Mouse (Mus musculus) kidney, adult 2 months (tissue): ENCODE results near the gene Gm3409.

Experiments used
- CTCF ChIP-seq: fragments of 200-500 bp; conservative IDR thresholded peaks from 2 replicates; pipeline ENCODE4 v1.5.1; 2011; ENCODE audit warnings: low read depth, mild to moderate bottlenecking, control low read depth, low read length, moderate library complexity, mixed read lengths; ENCODE audit not compliant: insufficient read depth, insufficient read length
- POLR2A ChIP-seq: fragments of 200-500 bp; IDR thresholded peaks from one replicate; pipeline ENCODE4 v1.6.1; 2011; ENCODE audit warnings: low read depth, low read length, control low read depth

DNA sequence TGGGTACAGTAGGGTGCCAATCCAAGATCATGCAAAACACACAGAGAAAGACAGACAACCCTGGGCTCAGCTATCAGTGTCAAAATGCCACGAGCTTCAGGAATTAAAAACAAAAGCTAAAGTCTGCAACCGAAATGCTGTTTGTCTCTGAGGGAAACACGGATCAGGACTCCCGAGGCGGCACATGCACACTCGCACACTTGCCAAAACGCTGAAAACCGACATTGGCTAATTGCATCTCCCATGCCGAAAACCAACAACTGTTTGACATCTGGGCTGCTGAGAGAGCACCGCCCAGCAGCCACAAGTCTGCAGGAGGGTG lies 46.7 kb downstream of the Gm3409 start:
- TF ChIP-seq CTCF (no peak), POLR2A (no peak)
